Mouse (Mus musculus) megakaryocyte-erythroid progenitor cell, adult 5-6 weeks (primary cell): ENCODE measurements around the gene Ensa. TPM values are rescaled to one million over a fixed set of nuclear protein-coding genes. Genes with fewer than 3 reads are reported as not detected.

Experiments used
- ATAC-seq: replicated peaks from 2 replicates; pipeline ENCODE4 v1.8.0; 2016; ENCODE audit warnings: mild to moderate bottlenecking, inconsistent platforms; ENCODE audit not compliant: severe bottlenecking, poor library complexity, low FRiP score, low TSS enrichment
- total RNA-seq, 2 experiments: library from RNA; stranded (forward) in 1 of 2; stranded (reverse) in 1 of 2; fragments of 200-1000, 215-1000 nt in 1 of 2; fragments of >200 nt in 1 of 2; fragmentation: Nextera tagmentation in 1 of 2; gene quantifications; 2 replicates each; pipeline ENCODE4 v1.2.3; 2014 to 2017

The Ensa gene
- total RNA-seq, 2 experiments from 2014 or later: 39.4 to 65.4 TPM

DNA sequence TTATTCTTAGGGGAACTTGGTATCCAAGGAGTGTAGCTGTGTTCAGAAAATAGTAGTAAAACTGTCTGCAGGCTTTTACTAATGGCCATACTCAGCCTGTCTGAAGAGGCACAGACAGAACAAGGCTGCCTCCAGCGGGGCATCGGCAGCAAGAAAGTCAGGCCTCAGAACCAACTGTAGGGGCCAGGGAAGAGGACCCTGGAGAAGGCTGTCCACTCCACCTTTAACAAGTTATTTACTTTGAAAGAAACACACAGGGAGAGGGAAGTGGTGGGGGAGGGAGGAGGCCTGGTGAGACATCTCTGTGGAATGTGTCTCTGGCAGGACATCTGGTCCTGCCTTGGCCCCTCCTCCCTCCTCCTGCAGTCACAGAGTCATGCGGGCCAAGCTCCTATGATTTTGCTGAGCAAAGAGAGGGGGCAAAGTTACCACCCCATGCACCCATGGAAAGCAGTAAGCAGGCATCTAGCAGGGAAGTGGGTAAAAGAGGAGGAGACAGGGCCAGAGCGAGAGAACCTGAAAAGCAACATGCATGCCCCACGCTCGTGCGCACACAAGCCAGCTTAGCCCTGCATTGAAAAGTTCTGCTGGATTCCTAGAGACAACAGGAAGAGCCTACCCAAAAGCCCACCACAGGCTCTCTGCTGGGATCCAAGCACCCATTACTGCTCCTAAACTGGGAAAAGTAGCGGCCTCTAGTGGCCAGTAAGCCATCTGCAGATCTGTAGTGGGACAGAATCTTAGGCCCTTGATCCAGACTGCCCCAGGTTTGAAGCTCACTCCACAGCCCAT is 50.7 kb downstream of the Ensa start:
- ATAC-seq: peak; percentile 51

GRCm38 (mm10) chr3:95676745-95677419 is 52.1 kb downstream of the Ensa start:
- ATAC-seq: no peak

GRCm38 (mm10) chr3:95677420-95678090 is 52.8 kb downstream of the Ensa start:
- no peak for ATAC-seq

DNA sequence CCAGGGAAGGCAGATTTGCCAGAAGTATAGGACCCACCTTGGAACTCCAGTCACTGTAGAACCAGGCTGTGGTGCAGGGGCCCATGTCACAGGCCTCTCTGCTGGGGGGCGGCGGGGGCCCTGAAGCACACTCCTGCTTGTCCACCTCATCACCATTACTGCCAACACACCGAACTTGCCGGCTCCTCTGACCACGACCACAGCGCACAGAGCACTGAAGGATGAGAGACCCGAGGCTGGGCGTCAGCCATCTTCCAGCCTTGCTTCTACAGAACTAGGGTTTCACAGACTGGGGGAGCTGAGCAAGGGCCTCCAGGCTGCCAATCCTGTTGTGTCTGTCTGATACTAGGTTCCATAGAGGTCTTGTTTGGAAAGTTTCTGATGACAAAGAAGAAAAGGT is 54.8 kb downstream of the Ensa start:
- no peak for ATAC-seq

DNA sequence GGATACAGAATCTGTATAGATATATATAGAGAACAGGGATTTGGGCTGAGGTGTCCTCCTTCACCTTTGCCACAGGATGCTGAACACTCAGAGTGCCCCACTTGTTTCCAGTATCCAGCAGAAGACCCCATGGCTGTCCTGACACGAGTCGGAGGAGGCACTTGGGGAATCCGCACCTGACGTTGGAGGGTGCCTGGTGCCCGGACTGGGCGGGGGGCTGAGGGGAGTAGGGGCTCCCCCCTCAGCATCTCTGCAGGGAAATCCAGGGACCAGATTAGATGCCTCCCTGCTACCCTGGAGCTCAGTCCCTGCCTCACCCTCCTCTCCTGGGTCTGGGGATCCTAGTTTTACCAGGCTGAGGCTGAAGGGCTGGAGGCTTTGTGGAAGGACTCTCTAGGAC is 55.9 kb downstream of the Ensa start:
- ATAC-seq: no peak

DNA sequence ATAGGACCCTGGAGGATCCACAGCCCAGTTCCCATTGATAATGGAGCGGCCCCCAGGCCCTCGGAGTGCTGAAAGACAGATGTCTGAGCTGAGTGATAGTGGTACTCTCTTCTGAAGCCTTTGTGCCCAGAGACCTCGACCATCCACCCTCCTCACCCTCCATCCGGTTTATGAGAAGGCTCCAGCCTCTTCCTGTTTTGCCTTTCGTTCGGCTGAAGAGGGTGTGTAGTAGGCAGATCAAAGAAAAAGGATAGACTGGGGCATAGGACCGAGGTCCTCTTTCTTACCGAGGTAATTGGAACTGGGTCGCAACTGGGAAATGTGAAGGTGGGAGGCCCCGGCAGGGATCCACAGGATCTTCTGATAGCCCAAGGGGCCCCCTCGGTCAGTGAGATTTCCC is 56.6 kb downstream of the Ensa start:
- no peak for ATAC-seq

Other genes with a start within 250 kb of the Ensa start
- not detected in 2 replicates for gene 4930558C23Rik, start 222.2 kb upstream of the Ensa start, total RNA-seq (2014; fragmentation: Nextera tagmentation)
- gene 4930558C23Rik, start 222.2 kb upstream of the Ensa start, total RNA-seq (2017): not detected in 2 replicates
- 40.1 and 44.7 TPM in 2 replicates for gene Arnt, start 190.6 kb upstream of the Ensa start, total RNA-seq (2014; fragmentation: Nextera tagmentation)
- 15.3 and 30.4 TPM in 2 replicates for gene Arnt, start 190.6 kb upstream of the Ensa start, total RNA-seq (2017)
- gene Ctsk, start 125.7 kb upstream of the Ensa start, total RNA-seq (2014; fragmentation: Nextera tagmentation): not detected in 2 replicates
- gene Ctsk, start 125.7 kb upstream of the Ensa start, total RNA-seq (2017): not detected in 2 replicates
- 0.28 TPM in 1 of 2 replicates, not detected in the other for gene Ctss, start 98.2 kb upstream of the Ensa start, total RNA-seq (2014; fragmentation: Nextera tagmentation)
- gene Ctss, start 98.2 kb upstream of the Ensa start, total RNA-seq (2017): 3.4 and 11.4 TPM in 2 replicates
- not detected in 2 replicates for gene Hormad1, start 65.3 kb upstream of the Ensa start, total RNA-seq (2014; fragmentation: Nextera tagmentation)
- not detected in 2 replicates for gene Hormad1, start 65.3 kb upstream of the Ensa start, total RNA-seq (2017)
- gene Golph3l, start 36.1 kb upstream of the Ensa start, total RNA-seq (2014; fragmentation: Nextera tagmentation): 31.3 and 39.8 TPM in 2 replicates
- 29.2 and 48.4 TPM in 2 replicates for gene Golph3l, start 36.1 kb upstream of the Ensa start, total RNA-seq (2017)
- gene Mcl1, start 33.8 kb downstream of the Ensa start, total RNA-seq (2014; fragmentation: Nextera tagmentation): 76.0 and 78.6 TPM in 2 replicates
- gene Mcl1, start 33.8 kb downstream of the Ensa start, total RNA-seq (2017): 107 and 132 TPM in 2 replicates
- 0.20 TPM in 1 of 2 replicates, not detected in the other for gene Adamtsl4, start 62.9 kb downstream of the Ensa start, total RNA-seq (2014; fragmentation: Nextera tagmentation)
- gene Adamtsl4, start 62.9 kb downstream of the Ensa start, total RNA-seq (2017): not detected in 2 replicates
- gene Ecm1, start 114.6 kb downstream of the Ensa start, total RNA-seq (2014; fragmentation: Nextera tagmentation): 8.2 and 17.2 TPM in 2 replicates
- not detected in 2 replicates for gene Ecm1, start 114.6 kb downstream of the Ensa start, total RNA-seq (2017)
- gene Tars2, start 135.2 kb downstream of the Ensa start, total RNA-seq (2014; fragmentation: Nextera tagmentation): 88.1 and 103 TPM in 2 replicates
- gene Tars2, start 135.2 kb downstream of the Ensa start, total RNA-seq (2017): 58.0 and 75.5 TPM in 2 replicates
- 62.4 and 68.5 TPM in 2 replicates for gene Rprd2, start 193.9 kb downstream of the Ensa start, total RNA-seq (2014; fragmentation: Nextera tagmentation)
- gene Rprd2, start 193.9 kb downstream of the Ensa start, total RNA-seq (2017): 17.5 and 21.3 TPM in 2 replicates
- 72.1 and 90.7 TPM in 2 replicates for gene Prpf3, start 230.9 kb downstream of the Ensa start, total RNA-seq (2014; fragmentation: Nextera tagmentation)
- gene Prpf3, start 230.9 kb downstream of the Ensa start, total RNA-seq (2017): 66.7 and 100.0 TPM in 2 replicates
- 204 and 223 TPM in 2 replicates for gene Mrps21, start 246.5 kb downstream of the Ensa start, total RNA-seq (2014; fragmentation: Nextera tagmentation)
- 318 and 398 TPM in 2 replicates for gene Mrps21, start 246.5 kb downstream of the Ensa start, total RNA-seq (2017)